Mouse (Mus musculus) CD4-positive, CD25-positive, alpha-beta regulatory T cell, adult 9 weeks (primary cell): ENCODE results near the gene Olfr131. TPM values are rescaled to one million over a fixed set of nuclear protein-coding genes. Genes with fewer than 3 reads are reported as not detected.

ENCODE experiments used
- polyA plus RNA-seq: library from polyadenylated mRNA; unstranded; fragments of 100-300 nt; shearing (Covaris generic); gene quantifications from one replicate; pipeline ENCODE4 v1.2.1, GENCODE M21; 2017

Olfr131 gene
- polyA plus RNA-seq = not detected

DNA sequence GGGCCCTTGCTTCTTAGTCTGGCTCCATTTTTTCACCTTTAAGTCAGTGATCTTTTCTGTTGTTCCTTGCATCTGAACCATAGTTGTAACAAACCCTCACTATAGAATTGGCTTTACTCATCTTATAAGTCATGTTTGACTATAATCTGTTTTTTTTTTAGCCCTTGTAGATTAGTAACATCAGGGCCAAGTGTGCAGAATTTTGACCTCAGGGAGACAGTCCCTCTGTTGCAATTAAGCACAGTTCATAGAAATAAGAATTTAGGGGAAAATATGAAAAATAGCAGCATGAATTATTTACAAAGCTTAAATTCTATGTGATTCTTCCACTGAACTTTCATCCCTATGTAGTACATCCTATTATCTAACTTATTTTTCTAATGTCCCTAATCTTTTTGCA lies at the start of gene Olfr131:
Gene Olfr131 (minus strand): TSS at position 101 of the 400 bp plus-strand sequence.

DNA sequence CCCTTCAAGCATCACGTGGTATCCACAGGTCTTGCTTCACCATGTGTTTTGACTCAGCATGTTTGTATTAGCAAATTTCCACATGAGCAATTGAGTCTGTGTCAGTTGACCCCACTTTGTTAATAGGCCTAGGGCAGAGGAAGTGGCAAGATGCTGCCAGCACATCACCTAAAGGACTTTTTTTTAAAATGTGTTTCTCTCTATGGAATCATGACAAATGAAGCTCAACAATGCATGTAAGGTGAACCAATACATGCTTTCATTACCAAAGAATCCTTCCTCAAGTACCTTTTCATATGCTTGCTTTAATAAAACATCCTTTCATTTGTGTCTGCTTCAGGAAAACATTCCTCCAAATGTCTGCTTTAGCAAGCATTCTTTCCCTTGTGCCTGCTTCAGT lies 45.9 kb upstream of the Olfr131 start, which contains the start of gene Olfr132:
Gene Olfr132 (minus strand): TSS at position 101 of the 400 bp plus-strand sequence.

DNA sequence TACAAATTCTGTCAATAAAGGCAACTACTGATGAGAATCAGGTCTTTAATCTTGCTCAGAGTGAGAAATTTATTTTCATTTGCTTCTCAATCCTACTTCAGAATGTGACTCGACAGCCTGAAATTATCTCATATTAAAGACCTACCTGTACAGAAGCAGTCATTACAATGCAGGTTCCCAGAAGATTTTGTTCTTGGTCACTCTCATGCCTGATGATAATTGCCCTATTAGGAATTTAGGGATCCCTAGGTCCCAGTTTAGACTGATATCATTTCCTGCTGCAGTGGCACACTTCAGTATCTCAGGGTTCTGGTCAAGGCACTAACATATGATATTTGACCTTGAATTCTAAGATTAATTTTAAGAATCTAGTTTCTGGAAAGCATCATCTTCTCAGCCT lies 24.9 kb downstream of the Olfr131 start, which contains the start of gene Olfr130:
Gene Olfr130 (plus strand): TSS at position 301 of the 400 bp plus-strand sequence.

DNA sequence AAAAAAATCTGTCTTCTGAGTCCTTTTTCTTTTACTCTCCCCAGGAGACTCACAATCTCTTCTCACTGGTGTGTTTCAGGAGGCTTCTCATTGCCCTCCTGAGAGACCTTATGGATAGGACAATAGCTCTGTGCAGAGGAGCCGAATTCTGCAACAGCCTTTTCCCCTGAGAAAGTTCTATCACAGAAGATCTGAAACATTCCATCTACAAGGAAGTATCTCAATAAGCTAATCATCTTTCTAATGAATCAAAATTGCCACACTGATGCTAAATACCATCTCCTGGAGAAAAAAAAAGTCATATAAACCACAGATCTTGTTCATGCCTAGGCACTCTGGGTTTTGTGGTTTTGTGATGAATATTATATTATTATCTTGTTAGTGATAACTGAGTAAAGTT lies 28.5 kb downstream of the Olfr131 start, which contains the start of gene Olfr129:
Gene Olfr129 (minus strand): TSS at position 101 of the 400 bp plus-strand sequence.

Other genes with a start within 250 kb of the Olfr131 start
- gene Olfr126, start 241.2 kb downstream of the Olfr131 start, polyA plus RNA-seq = not detected
- not detected for gene Olfr127, start 188.3 kb downstream of the Olfr131 start, polyA plus RNA-seq
- not detected for gene Olfr128, start 168.1 kb downstream of the Olfr131 start, polyA plus RNA-seq
- gene Olfr761, start 135.6 kb downstream of the Olfr131 start, polyA plus RNA-seq = not detected
- gene Olfr129, start 28.6 kb downstream of the Olfr131 start, polyA plus RNA-seq = not detected
- not detected for gene Olfr130, start 24.8 kb downstream of the Olfr131 start, polyA plus RNA-seq
- not detected for gene Olfr132, start 45.8 kb upstream of the Olfr131 start, polyA plus RNA-seq
- gene Olfr133, start 56.6 kb upstream of the Olfr131 start, polyA plus RNA-seq = not detected
- not detected for gene Olfr134, start 82.7 kb upstream of the Olfr131 start, polyA plus RNA-seq
- not detected for gene Olfr135, start 115.6 kb upstream of the Olfr131 start, polyA plus RNA-seq
- not detected for gene Olfr138, start 172.3 kb upstream of the Olfr131 start, polyA plus RNA-seq
- not detected for gene Olfr137, start 218.9 kb upstream of the Olfr131 start, polyA plus RNA-seq
- gene Olfr136, start 241.1 kb upstream of the Olfr131 start, polyA plus RNA-seq = not detected